Comparison of ENCODE assay signal across 8 mouse cellular contexts in genomic region chr10:93539775-93540430, GRCm38 (mm10). TPM values are rescaled to one million over a fixed set of nuclear protein-coding genes. Genes with fewer than 3 reads are reported as not detected.
A peak's percentile ranks its signal among the peaks of the same experiment; 100 is the strongest.
DNase-seq lines count a peak whose midpoint lies in the region; ATAC-seq lines count a peak whose summit lies in the region.

Gene Amdhd1 (minus strand): TSS chr10:93540033.

- no peaks in the 10 kb centered on the region for H3K9me3 ChIP-seq in hindbrain, embryonic 12.5 days (replicated peaks)

- WGBS in hindbrain, embryonic 12.5 days: 3% methylated on average over 35 of the region's 35 CpGs

- peak; percentile 96 for ATAC-seq in hindbrain, embryonic 12.5 days (ENCODE audit: low FRiP score)

- no peaks in the 10 kb centered on the region for H3K36me3 ChIP-seq in hindbrain, embryonic 12.5 days

- H3K4me2 ChIP-seq in hindbrain, embryonic 12.5 days (replicated peaks): peak within 1 kb of the TSS; percentile 71

- peaks cover 13% of the 10 kb centered on the region for H3K4me1 ChIP-seq in hindbrain, embryonic 12.5 days

- H3K9ac ChIP-seq in hindbrain, embryonic 12.5 days: peak within 1 kb of the TSS; percentile 51

- H3K27ac ChIP-seq in hindbrain, embryonic 12.5 days: no peak within 1 kb of the TSS

- DNase-seq in Muller cell, postnatal 12 days (ENCODE audit: inconsistent ontology term): peak; percentile 90
- DNase-seq in cerebellum, postnatal 10 days: peak; percentile 76 to 85
- peak; percentile 50 to 58 for DNase-seq in frontal cortex, postnatal 10 days (ENCODE audit: low spot score in 2 of 2)
- DNase-seq in layer of hippocampus, postnatal 36 days: peak; percentile 44 to 52
- peak; percentile 91 for DNase-seq in lung, postnatal 36 days
- peak; percentile 83 for DNase-seq in retina, embryonic 14.5 days (ENCODE audit: low spot score)
- peak; percentile 91 for DNase-seq in thymus, postnatal 4 days

- H3K4me3 ChIP-seq in hindbrain, embryonic 12.5 days: peak within 1 kb of the TSS; percentile 34

- peaks cover 16% of the 10 kb centered on the region for H3K27me3 ChIP-seq in hindbrain, embryonic 12.5 days

RNA-seq across cellular contexts. Expression of gene Amdhd1, which starts in this region (rescaled TPM):
- polyA plus RNA-seq in hindbrain, embryonic 12.5 days (2016; fragmentation: Nextera tagmentation; extraction: Ambion mirVana): 0.21 and 0.44 TPM in 2 replicates
- total RNA-seq in layer of hippocampus, postnatal 36 days (2021): under 1 TPM; 0.27 to 0.40 TPM

Comparison
In these comparisons a context has a peak if more than half of its experiments do, and no peak if none do; other contexts are left out.
1. Peak in ATAC-seq, H3K4me3 ChIP-seq, H3K9ac ChIP-seq and H3K4me2 ChIP-seq in hindbrain, embryonic 12.5 days; RNA of the gene not detected or under 1 TPM.
2. Peak in DNase-seq in layer of hippocampus, postnatal 36 days; RNA of the gene not detected or under 1 TPM.